Mouse (Mus musculus) cerebellum, adult 11 months (tissue): ENCODE measurements around the gene Icam5.
A peak's percentile ranks its signal among the peaks of the same experiment; 100 is the strongest.
"Not testable (repeated sequence)": the region's sequence is repeated elsewhere in the genome, so short reads cannot be mapped to it uniquely, and the experiment has no call there.

Experiments
- DNase-seq: peaks from one replicate; pipeline ENCODE4 v3.0.0; 2022

Icam5 gene

GRCm38 (mm10) chr9:21031896-21032351 lies at the start of gene Icam5:
Gene Icam5, plus strand, starts transcription at chr9:21032073.
- DNase-seq: no peak

GRCm38 (mm10) chr9:20982171-20982570 lies 49.7 kb upstream of the Icam5 start:
- no peak for DNase-seq

GRCm38 (mm10) chr9:20983169-20983568 lies 48.7 kb upstream of the Icam5 start:
- no peak for DNase-seq

- DNase-seq: no peak
Measured at GRCm38 (mm10) chr9:20986952-20987686, 44.8 kb upstream of the Icam5 start.

GRCm38 (mm10) chr9:20987953-20988352 lies 43.9 kb upstream of the Icam5 start:
- no peak for DNase-seq

- DNase-seq: no peak
Measured at GRCm38 (mm10) chr9:20990861-20991260, 41.0 kb upstream of the Icam5 start.

GRCm38 (mm10) chr9:20991587-20991986 lies 40.3 kb upstream of the Icam5 start:
- no peak for DNase-seq

- DNase-seq: no peak
Measured at GRCm38 (mm10) chr9:20993165-20993898, 38.5 kb upstream of the Icam5 start.

GRCm38 (mm10) chr9:20995069-20995468 lies 36.8 kb upstream of the Icam5 start:
- no peak for DNase-seq

- no peak for DNase-seq
Measured at GRCm38 (mm10) chr9:20997065-20997464, 34.8 kb upstream of the Icam5 start.

GRCm38 (mm10) chr9:20998337-20998736 lies 33.5 kb upstream of the Icam5 start:
- DNase-seq: not testable (repeated sequence)

- DNase-seq: no peak
Measured at GRCm38 (mm10) chr9:21000811-21001210, 31.1 kb upstream of the Icam5 start.

- DNase-seq: no peak
Measured at GRCm38 (mm10) chr9:21001651-21002200, 30.1 kb upstream of the Icam5 start.

- DNase-seq: no peak
Measured at GRCm38 (mm10) chr9:21002270-21002626, 29.6 kb upstream of the Icam5 start.

GRCm38 (mm10) chr9:21002627-21003551 lies 29.0 kb upstream of the Icam5 start, which contains the start of gene Mrpl4:
Gene Mrpl4, plus strand, starts transcription at chr9:21002738.
- peak; percentile 84 for DNase-seq

GRCm38 (mm10) chr9:21007313-21007952 lies 24.4 kb upstream of the Icam5 start:
- DNase-seq: no peak

- no peak for DNase-seq
Measured at GRCm38 (mm10) chr9:21008007-21008406, 23.9 kb upstream of the Icam5 start.

GRCm38 (mm10) chr9:21010362-21010761 lies 21.5 kb upstream of the Icam5 start:
- no peak for DNase-seq

GRCm38 (mm10) chr9:21010939-21011541 lies 20.8 kb upstream of the Icam5 start:
- DNase-seq: not testable (repeated sequence)

- no peak for DNase-seq
Measured at GRCm38 (mm10) chr9:21011846-21012312, 20.0 kb upstream of the Icam5 start.

GRCm38 (mm10) chr9:21012368-21012767 lies 19.5 kb upstream of the Icam5 start:
- DNase-seq: no peak
